ENCODE assay signal across 9 mouse cellular contexts in genomic region chr10:81322444-81322843, GRCm38 (mm10). TPM values are rescaled to one million over a fixed set of nuclear protein-coding genes. Genes with fewer than 3 reads are reported as not detected.
DNase-seq lines count a peak whose midpoint lies in the region; ATAC-seq lines count a peak whose summit lies in the region.
"Had no signal": no experiment of that assay in that cellular context is flagged by ENCODE, and none has a peak within 500 bp of the region (broad histone marks: within the 10 kb centered on the region; RNA-seq: fewer than 3 reads in every experiment).

No protein-coding gene starts in this region.

- H3K4me2 ChIP-seq in midbrain, embryonic 16.5 days (ENCODE audit: low read length): no peak overlapping the region; the same call in 1 of the 2 replicates
- H3K4me2 ChIP-seq in embryonic facial prominence, embryonic 15.5 days (replicated peaks): peak overlapping the region; percentile 78
- no peak overlapping the region for H3K4me2 ChIP-seq in midbrain, embryonic 14.5 days (ENCODE audit: low read length)

- no peak for DNase-seq in heart, embryonic 10.5 days (ENCODE audit: low spot score)
- no peak for DNase-seq in heart, postnatal 36 days
- no peak for DNase-seq in midbrain, embryonic 10.5 days (ENCODE audit: low spot score)
- DNase-seq in midbrain, embryonic 14.5 days: no peak
- DNase-seq in adrenal gland, adult 2 months: no peak
- DNase-seq in right cerebral cortex, adult 18-20 months: no peak
- DNase-seq: layer of hippocampus, postnatal 36 days had no signal

- H3K36me3 ChIP-seq in heart, embryonic 10.5 days: peaks cover 65% of the 10 kb centered on the region
- H3K36me3 ChIP-seq in midbrain, embryonic 10.5 days: peaks cover 70% of the 10 kb centered on the region
- peaks cover 44% of the 10 kb centered on the region for H3K36me3 ChIP-seq in midbrain, embryonic 16.5 days (ENCODE audit: control insufficient read depth, insufficient read depth, low read length)
- peaks cover 61% of the 10 kb centered on the region for H3K36me3 ChIP-seq in embryonic facial prominence, embryonic 15.5 days
- H3K36me3 ChIP-seq in midbrain, embryonic 14.5 days (ENCODE audit: control insufficient read depth, insufficient read depth, low read length): peaks cover 61% of the 10 kb centered on the region

- 0 out of 2 replicates have a peak overlapping the region, but pooled peaks have one; percentile 94 for H3K4me3 ChIP-seq in heart, embryonic 10.5 days
- peak overlapping the region; percentile 98 for H3K4me3 ChIP-seq in midbrain, embryonic 10.5 days
- H3K4me3 ChIP-seq in midbrain, embryonic 16.5 days (ENCODE audit: low read depth, low read length): no peak overlapping the region
- H3K4me3 ChIP-seq in embryonic facial prominence, embryonic 15.5 days (replicated peaks): peak overlapping the region; percentile 93
- H3K4me3 ChIP-seq in midbrain, embryonic 14.5 days (replicated peaks; ENCODE audit: low read depth, low read length): peak overlapping the region; percentile 93; the same call in 1 of the 2 replicates

- no peak for ATAC-seq in midbrain, embryonic 16.5 days
- ATAC-seq in embryonic facial prominence, embryonic 15.5 days (ENCODE audit: insufficient number of reproducible peaks, low FRiP score, low TSS enrichment, low read depth): no peak
- no peak for ATAC-seq in midbrain, embryonic 14.5 days (ENCODE audit: low FRiP score, low TSS enrichment)

- H3K9ac ChIP-seq in midbrain, embryonic 16.5 days (ENCODE audit: low read depth, low read length): no peak overlapping the region
- no peak overlapping the region for H3K9ac ChIP-seq in embryonic facial prominence, embryonic 15.5 days
- H3K9ac ChIP-seq in midbrain, embryonic 14.5 days (replicated peaks; ENCODE audit: low read length): no peak overlapping the region

- 96% methylated on average over 27 of the region's 27 CpGs for WGBS in heart, embryonic 10.5 days
- 96% methylated on average over 27 of the region's 27 CpGs for WGBS in midbrain, embryonic 10.5 days
- WGBS in midbrain, embryonic 16.5 days: 95% methylated on average over 27 of the region's 27 CpGs
- WGBS in embryonic facial prominence, embryonic 15.5 days: 94% methylated on average over 27 of the region's 27 CpGs
- 93% methylated on average over 27 of the region's 27 CpGs for WGBS in midbrain, embryonic 14.5 days

- no peak overlapping the region for H3K27ac ChIP-seq in heart, embryonic 10.5 days
- no peak overlapping the region for H3K27ac ChIP-seq in midbrain, embryonic 10.5 days (replicated peaks)
- no peak overlapping the region for H3K27ac ChIP-seq in midbrain, embryonic 16.5 days (ENCODE audit: low read length)
- no peak overlapping the region for H3K27ac ChIP-seq in embryonic facial prominence, embryonic 15.5 days (replicated peaks)
- no peak overlapping the region for H3K27ac ChIP-seq in midbrain, embryonic 14.5 days (replicated peaks; ENCODE audit: low read depth, low read length)

- no peaks in the 10 kb centered on the region for H3K27me3 ChIP-seq in heart, embryonic 10.5 days (ENCODE audit: insufficient read depth, poor library complexity, severe bottlenecking)
- H3K27me3 ChIP-seq in midbrain, embryonic 10.5 days (ENCODE audit: low read depth, poor library complexity, severe bottlenecking): no peaks in the 10 kb centered on the region
- H3K27me3 ChIP-seq in midbrain, embryonic 16.5 days (ENCODE audit: control insufficient read depth, insufficient read depth, low read depth, low read length): no peaks in the 10 kb centered on the region
- no peaks in the 10 kb centered on the region for H3K27me3 ChIP-seq in embryonic facial prominence, embryonic 15.5 days
- H3K27me3 ChIP-seq in midbrain, embryonic 14.5 days (ENCODE audit: control insufficient read depth, insufficient read depth, low read length): no peaks in the 10 kb centered on the region

- H3K4me1 ChIP-seq in heart, embryonic 10.5 days: peaks cover 71% of the 10 kb centered on the region
- H3K4me1 ChIP-seq in midbrain, embryonic 10.5 days: peaks cover 44% of the 10 kb centered on the region
- H3K4me1 ChIP-seq in midbrain, embryonic 16.5 days (ENCODE audit: control insufficient read depth, insufficient read depth, low read length): peaks cover 21% of the 10 kb centered on the region
- peaks cover 37% of the 10 kb centered on the region for H3K4me1 ChIP-seq in embryonic facial prominence, embryonic 15.5 days
- peaks cover 15% of the 10 kb centered on the region for H3K4me1 ChIP-seq in midbrain, embryonic 14.5 days (ENCODE audit: control insufficient read depth, insufficient read depth, low read length)

- intact Hi-C loops in heart, postnatal 36 days (cut with DNase I): no loop called here

- no peaks in the 10 kb centered on the region for H3K9me3 ChIP-seq in heart, embryonic 10.5 days
- H3K9me3 ChIP-seq in midbrain, embryonic 10.5 days (replicated peaks): no peaks in the 10 kb centered on the region
- no peaks in the 10 kb centered on the region for H3K9me3 ChIP-seq in midbrain, embryonic 16.5 days (replicated peaks; ENCODE audit: control insufficient read depth, low read length, poor library complexity, severe bottlenecking)
- H3K9me3 ChIP-seq in embryonic facial prominence, embryonic 15.5 days (replicated peaks): no peaks in the 10 kb centered on the region
- no peaks in the 10 kb centered on the region for H3K9me3 ChIP-seq in midbrain, embryonic 14.5 days (ENCODE audit: control insufficient read depth, low read length)

RNA-seq across cellular contexts. Expression of gene Cactin, which starts 1.5 kb away (rescaled TPM):
- polyA plus RNA-seq in heart, embryonic 10.5 days (2016; fragmentation: Nextera tagmentation; extraction: Ambion mirVana): 37.2 and 51.6 TPM in 2 replicates
- 10 to 100 TPM; 13.2 to 17.4 TPM for total RNA-seq in heart, postnatal 36 days (2021)
- 53.5 and 53.6 TPM in 2 replicates for polyA plus RNA-seq in midbrain, embryonic 10.5 days (2016; fragmentation: Nextera tagmentation; extraction: Ambion mirVana)
- 27.6 and 28.3 TPM in 2 replicates for polyA plus RNA-seq in midbrain, embryonic 16.5 days (2015; fragmentation: Nextera tagmentation; extraction: Ambion mirVana)
- polyA plus RNA-seq in embryonic facial prominence, embryonic 15.5 days (2015; fragmentation: Nextera tagmentation; extraction: Ambion mirVana): 41.4 and 44.0 TPM in 2 replicates
- polyA plus RNA-seq in midbrain, embryonic 14.5 days (2014; fragmentation: Nextera tagmentation; extraction: Ambion mirVana): 22.6 and 22.8 TPM in 2 replicates
- 10 to 100 TPM; 32.6 to 40.3 TPM for total RNA-seq in adrenal gland, adult 2 months (2021)
- 35.5 and 37.4 TPM in 2 replicates for polyA plus RNA-seq in adrenal gland, adult 2 months (2012; rRNA removed)

RNA-seq across cellular contexts. Expression of gene Tbxa2r, which starts 6.1 kb away (rescaled TPM):
- 10.8 and 15.6 TPM in 2 replicates for polyA plus RNA-seq in heart, embryonic 10.5 days (2016; fragmentation: Nextera tagmentation; extraction: Ambion mirVana)
- 1 to 10 TPM; 5.0 to 5.4 TPM for total RNA-seq in heart, postnatal 36 days (2021)
- 2.9 and 3.3 TPM in 2 replicates for polyA plus RNA-seq in midbrain, embryonic 10.5 days (2016; fragmentation: Nextera tagmentation; extraction: Ambion mirVana)
- polyA plus RNA-seq in midbrain, embryonic 16.5 days (2015; fragmentation: Nextera tagmentation; extraction: Ambion mirVana): 4.8 and 5.2 TPM in 2 replicates
- 13.2 and 14.2 TPM in 2 replicates for polyA plus RNA-seq in embryonic facial prominence, embryonic 15.5 days (2015; fragmentation: Nextera tagmentation; extraction: Ambion mirVana)
- polyA plus RNA-seq in midbrain, embryonic 14.5 days (2014; fragmentation: Nextera tagmentation; extraction: Ambion mirVana): 2.9 and 3.7 TPM in 2 replicates
- 10 to 100 TPM; 33.2 to 45.4 TPM for total RNA-seq in adrenal gland, adult 2 months (2021)
- polyA plus RNA-seq in adrenal gland, adult 2 months (2012; rRNA removed): 137 and 154 TPM in 2 replicates

RNA-seq across cellular contexts. Expression of gene Gipc3, which starts 20.6 kb away (rescaled TPM):
- polyA plus RNA-seq in heart, embryonic 10.5 days (2016; fragmentation: Nextera tagmentation; extraction: Ambion mirVana): not detected in 2 replicates
- 1 to 10 TPM; 5.9 TPM for total RNA-seq in heart, postnatal 36 days (2021)
- not detected in 2 replicates for polyA plus RNA-seq in midbrain, embryonic 10.5 days (2016; fragmentation: Nextera tagmentation; extraction: Ambion mirVana)
- polyA plus RNA-seq in midbrain, embryonic 16.5 days (2015; fragmentation: Nextera tagmentation; extraction: Ambion mirVana): not detected in 2 replicates
- 0.29 and 0.35 TPM in 2 replicates for polyA plus RNA-seq in embryonic facial prominence, embryonic 15.5 days (2015; fragmentation: Nextera tagmentation; extraction: Ambion mirVana)
- polyA plus RNA-seq in midbrain, embryonic 14.5 days (2014; fragmentation: Nextera tagmentation; extraction: Ambion mirVana): not detected in 2 replicates
- 10 to 100 TPM in 1 of 2 experiments, 1 to 10 TPM in 1; 2.9 to 10.3 TPM for total RNA-seq in adrenal gland, adult 2 months (2021)
- 2.8 and 3.2 TPM in 2 replicates for polyA plus RNA-seq in adrenal gland, adult 2 months (2012; rRNA removed)

RNA-seq across cellular contexts. Expression of gene Hmg20b, which starts 27.8 kb away (rescaled TPM):
- 100 and 109 TPM in 2 replicates for polyA plus RNA-seq in heart, embryonic 10.5 days (2016; fragmentation: Nextera tagmentation; extraction: Ambion mirVana)
- 10 to 100 TPM; 60.4 to 67.1 TPM for total RNA-seq in heart, postnatal 36 days (2021)
- polyA plus RNA-seq in midbrain, embryonic 10.5 days (2016; fragmentation: Nextera tagmentation; extraction: Ambion mirVana): 102 and 115 TPM in 2 replicates
- 24.9 and 25.0 TPM in 2 replicates for polyA plus RNA-seq in midbrain, embryonic 16.5 days (2015; fragmentation: Nextera tagmentation; extraction: Ambion mirVana)
- 94.7 and 96.1 TPM in 2 replicates for polyA plus RNA-seq in embryonic facial prominence, embryonic 15.5 days (2015; fragmentation: Nextera tagmentation; extraction: Ambion mirVana)
- 30.6 and 36.5 TPM in 2 replicates for polyA plus RNA-seq in midbrain, embryonic 14.5 days (2014; fragmentation: Nextera tagmentation; extraction: Ambion mirVana)
- 10 to 100 TPM; 81.6 to 89.9 TPM for total RNA-seq in adrenal gland, adult 2 months (2021)
- polyA plus RNA-seq in adrenal gland, adult 2 months (2012; rRNA removed): 272 and 280 TPM in 2 replicates

RNA-seq across cellular contexts. Expression of gene Pip5k1c, which starts 29.7 kb away (rescaled TPM):
- polyA plus RNA-seq in heart, embryonic 10.5 days (2016; fragmentation: Nextera tagmentation; extraction: Ambion mirVana): 42.6 and 55.9 TPM in 2 replicates
- total RNA-seq in heart, postnatal 36 days (2021): 10 to 100 TPM; 31.5 to 33.3 TPM
- 55.0 and 60.8 TPM in 2 replicates for polyA plus RNA-seq in midbrain, embryonic 10.5 days (2016; fragmentation: Nextera tagmentation; extraction: Ambion mirVana)
- polyA plus RNA-seq in midbrain, embryonic 16.5 days (2015; fragmentation: Nextera tagmentation; extraction: Ambion mirVana): 135 and 147 TPM in 2 replicates
- 51.1 and 53.8 TPM in 2 replicates for polyA plus RNA-seq in embryonic facial prominence, embryonic 15.5 days (2015; fragmentation: Nextera tagmentation; extraction: Ambion mirVana)
- polyA plus RNA-seq in midbrain, embryonic 14.5 days (2014; fragmentation: Nextera tagmentation; extraction: Ambion mirVana): 102 and 132 TPM in 2 replicates
- total RNA-seq in adrenal gland, adult 2 months (2021): 10 to 100 TPM; 34.3 to 44.6 TPM
- polyA plus RNA-seq in adrenal gland, adult 2 months (2012; rRNA removed): 71.0 and 72.8 TPM in 2 replicates
